Mouse (Mus musculus) stomach, embryonic 15.5 days (tissue): Measurements from ENCODE around the gene Rpl23a. TPM values are rescaled to one million over a fixed set of nuclear protein-coding genes. Genes with fewer than 3 reads are reported as not detected.

Experiments
- ATAC-seq: fragments of 200-750 bp; cut with Nextera tagmentation; 2 replicates; pipeline ENCODE4 v1.8.0; 2017; ENCODE audit warnings: low read depth, moderate number of reproducible peaks, moderate TSS enrichment; ENCODE audit not compliant: insufficient read depth, low FRiP score
- H3K27ac ChIP-seq: fragments of 300-500 bp; sonication (generic); 2 replicates; pipeline ENCODE4 v1.5.1; 2015; ENCODE audit warnings: mild to moderate bottlenecking, inconsistent platforms
- H3K27me3 ChIP-seq: fragments of 300-500 bp; sonication (generic); replicated peaks from 2 replicates; pipeline ENCODE4 v1.6.1; 2015; ENCODE audit warnings: inconsistent platforms
- H3K36me3 ChIP-seq: fragments of 300-500 bp; sonication (generic); 2 replicates; pipeline ENCODE4 v1.6.1; 2015; ENCODE audit warnings: inconsistent platforms
- H3K4me1 ChIP-seq: fragments of 300-500 bp; sonication (generic); 2 replicates; pipeline ENCODE4 v1.6.1; 2015; ENCODE audit warnings: inconsistent platforms
- H3K4me2 ChIP-seq: fragments of 300-500 bp; sonication (generic); 2 replicates; pipeline ENCODE4 v1.6.1; 2015; ENCODE audit warnings: mild to moderate bottlenecking, inconsistent platforms
- H3K4me3 ChIP-seq: fragments of 300-500 bp; sonication (generic); replicated peaks from 2 replicates; pipeline ENCODE4 v1.5.1; 2015; ENCODE audit warnings: inconsistent platforms
- H3K9ac ChIP-seq: fragments of 300-500 bp; sonication (generic); 2 replicates; pipeline ENCODE4 v1.6.1; 2015; ENCODE audit warnings: inconsistent platforms
- H3K9me3 ChIP-seq: fragments of 300-500 bp; sonication (generic); 2 replicates; pipeline ENCODE4 v1.6.1; 2016; ENCODE audit warnings: inconsistent platforms
- WGBS: fragments of 180-500 bp; shearing (Covaris S2); methylation state at CpG from one replicate; pipeline ENCODE4 v1.1.7; 2015; 5-methylcytosine and 5-hydroxymethylcytosine counted together
- polyA plus RNA-seq: library from polyadenylated mRNA; unstranded; fragments of >200 nt; fragmentation: Nextera tagmentation; extraction: Ambion mirVana; gene quantifications from 2 replicates; pipeline ENCODE4 v1.2.1, GENCODE M21; 2015

The Rpl23a gene
- polyA plus RNA-seq, 1 experiment from 2014 or later, result 1,236 TPM

DNA sequence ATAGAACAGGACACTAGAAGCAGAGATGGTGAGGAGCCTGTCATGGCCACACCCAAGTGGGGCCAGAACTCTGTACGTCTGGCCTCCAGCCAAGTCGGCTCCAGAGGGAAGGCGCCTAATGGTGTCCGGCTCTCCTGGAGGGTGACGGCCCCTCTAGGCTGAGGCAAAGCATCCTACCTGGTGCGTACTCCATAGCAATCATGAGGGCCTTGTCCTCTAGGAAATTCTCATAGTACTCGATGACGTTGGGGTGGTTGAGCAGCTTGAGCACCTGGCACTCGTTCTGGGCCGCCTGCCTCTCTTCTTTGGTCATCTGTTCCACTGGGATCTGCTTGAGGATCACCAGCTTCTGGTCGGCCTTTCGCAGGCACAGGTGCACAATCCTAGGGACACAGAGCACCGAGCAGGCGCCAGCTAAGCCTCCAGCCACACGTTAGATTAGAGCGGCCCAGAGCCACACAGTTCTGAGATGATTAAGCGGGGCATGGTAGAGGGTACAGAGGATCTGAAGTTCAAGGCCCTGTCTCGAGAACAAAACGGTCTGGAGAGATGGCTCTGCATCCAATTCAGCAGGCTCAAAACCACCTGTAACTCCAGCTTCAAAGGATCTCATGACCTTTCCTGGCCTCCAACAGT lies 10.5 kb downstream of the Rpl23a start:
- no peaks in the 10 kb centered on the region for H3K9me3 ChIP-seq
- ATAC-seq, result no peak
- peaks cover 28% of the 10 kb centered on the region for H3K4me1 ChIP-seq
- H3K9ac ChIP-seq, result no peak overlapping the region
- H3K27me3 ChIP-seq, result no peaks in the 10 kb centered on the region
- no peak overlapping the region for H3K4me3 ChIP-seq
- H3K4me2 ChIP-seq, result no peak overlapping the region
- H3K27ac ChIP-seq, result no peak overlapping the region
- no peaks in the 10 kb centered on the region for H3K36me3 ChIP-seq
- 82% methylated on average over 19 of the region's 19 CpGs for WGBS

DNA sequence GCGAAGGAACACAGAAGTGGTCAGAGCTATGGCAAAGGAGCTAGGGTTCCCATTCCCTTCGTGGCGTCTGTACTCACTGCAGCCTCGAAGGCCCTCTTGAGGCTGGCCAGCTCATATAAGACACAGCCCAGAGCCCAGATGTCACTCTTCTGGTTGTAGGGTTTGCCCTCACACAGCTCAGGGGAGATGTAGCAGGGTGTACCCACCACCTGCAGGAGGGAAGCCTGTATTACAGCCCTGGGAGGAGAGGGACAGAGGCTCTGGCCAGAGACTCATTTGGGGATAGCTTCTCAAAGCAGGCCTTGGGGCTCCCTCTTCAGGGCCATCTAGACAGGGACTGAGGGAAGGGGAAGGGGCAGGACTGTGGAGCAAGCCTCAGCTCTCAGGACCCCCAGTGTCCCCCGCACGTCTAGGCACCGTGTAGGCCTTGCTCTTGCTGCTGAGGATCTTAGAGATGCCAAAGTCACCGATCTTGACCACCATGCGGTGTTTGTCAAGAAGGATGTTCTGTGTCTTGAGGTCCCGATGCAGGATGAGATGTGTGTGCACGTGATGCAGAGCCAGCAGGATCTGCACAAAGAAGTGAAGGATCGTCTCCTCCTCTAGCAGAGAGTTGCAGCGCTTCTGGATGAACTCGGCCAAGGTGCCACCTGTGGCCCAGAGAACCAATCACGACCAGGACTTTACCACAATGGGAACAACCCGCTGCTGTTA lies 11.2 kb downstream of the Rpl23a start:
- Histone ChIP-seq H3K4me1 (peaks cover 23% of the 10 kb centered on the region), H3K27me3 (no peaks in the 10 kb centered on the region), H3K36me3 (no peaks in the 10 kb centered on the region), H3K4me3 (no peak overlapping the region), H3K9ac (no peak overlapping the region), H3K4me2 (no peak overlapping the region), H3K27ac (no peak overlapping the region), H3K9me3 (no peaks in the 10 kb centered on the region)
- ATAC-seq, result no peak
- WGBS, result 82% methylated on average over 16 of the region's 16 CpGs

DNA sequence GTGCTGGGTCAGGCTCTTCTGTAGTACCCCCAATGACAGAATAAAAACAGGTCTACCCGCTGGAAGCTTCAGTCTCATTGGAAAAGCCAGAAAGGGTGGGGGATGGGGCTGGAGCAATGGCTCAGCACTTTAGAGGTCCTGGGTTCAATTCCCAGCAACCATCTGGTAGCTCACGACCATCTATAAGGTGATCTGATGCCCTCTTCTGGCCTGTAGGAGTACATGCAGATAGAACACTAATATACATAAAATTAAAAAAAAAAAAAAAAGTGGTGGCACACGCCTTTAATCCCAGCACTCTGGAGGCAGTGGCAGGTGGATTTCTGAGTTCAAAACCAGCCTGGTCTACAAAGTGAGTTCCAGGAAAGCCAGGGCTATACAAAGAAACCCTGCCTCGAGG lies 12.1 kb downstream of the Rpl23a start:
- peaks cover 25% of the 10 kb centered on the region for H3K4me1 ChIP-seq
- no peak for ATAC-seq
- H3K9me3 ChIP-seq, result no peaks in the 10 kb centered on the region
- H3K27ac ChIP-seq, result no peak overlapping the region
- no peaks in the 10 kb centered on the region for H3K27me3 ChIP-seq
- no peak overlapping the region for H3K4me3 ChIP-seq
- no peaks in the 10 kb centered on the region for H3K36me3 ChIP-seq
- 62% methylated on average over 4 of the region's 4 CpGs for WGBS
- H3K4me2 ChIP-seq, result no peak overlapping the region
- H3K9ac ChIP-seq, result no peak overlapping the region

DNA sequence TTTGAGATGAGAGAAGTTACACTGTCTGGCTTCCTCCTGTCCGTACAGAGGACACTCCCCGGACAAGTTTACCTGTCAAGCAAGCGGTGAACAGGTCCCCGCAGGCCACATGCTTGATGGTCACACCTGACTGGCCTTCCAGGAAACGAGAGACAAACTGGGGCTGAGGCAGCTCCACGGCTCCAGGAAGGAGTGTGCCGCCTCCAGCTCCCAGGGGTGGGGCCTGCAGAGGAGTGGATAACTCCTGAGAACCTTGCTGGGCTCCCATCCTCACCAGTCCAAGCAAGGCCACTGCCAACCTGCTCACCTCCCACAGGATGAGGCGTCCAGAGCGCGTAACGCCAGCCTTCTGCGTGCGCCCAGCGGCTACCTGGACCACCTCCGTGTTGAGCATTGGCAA lies 13.1 kb downstream of the Rpl23a start:
- no peak overlapping the region for H3K27ac ChIP-seq

DNA sequence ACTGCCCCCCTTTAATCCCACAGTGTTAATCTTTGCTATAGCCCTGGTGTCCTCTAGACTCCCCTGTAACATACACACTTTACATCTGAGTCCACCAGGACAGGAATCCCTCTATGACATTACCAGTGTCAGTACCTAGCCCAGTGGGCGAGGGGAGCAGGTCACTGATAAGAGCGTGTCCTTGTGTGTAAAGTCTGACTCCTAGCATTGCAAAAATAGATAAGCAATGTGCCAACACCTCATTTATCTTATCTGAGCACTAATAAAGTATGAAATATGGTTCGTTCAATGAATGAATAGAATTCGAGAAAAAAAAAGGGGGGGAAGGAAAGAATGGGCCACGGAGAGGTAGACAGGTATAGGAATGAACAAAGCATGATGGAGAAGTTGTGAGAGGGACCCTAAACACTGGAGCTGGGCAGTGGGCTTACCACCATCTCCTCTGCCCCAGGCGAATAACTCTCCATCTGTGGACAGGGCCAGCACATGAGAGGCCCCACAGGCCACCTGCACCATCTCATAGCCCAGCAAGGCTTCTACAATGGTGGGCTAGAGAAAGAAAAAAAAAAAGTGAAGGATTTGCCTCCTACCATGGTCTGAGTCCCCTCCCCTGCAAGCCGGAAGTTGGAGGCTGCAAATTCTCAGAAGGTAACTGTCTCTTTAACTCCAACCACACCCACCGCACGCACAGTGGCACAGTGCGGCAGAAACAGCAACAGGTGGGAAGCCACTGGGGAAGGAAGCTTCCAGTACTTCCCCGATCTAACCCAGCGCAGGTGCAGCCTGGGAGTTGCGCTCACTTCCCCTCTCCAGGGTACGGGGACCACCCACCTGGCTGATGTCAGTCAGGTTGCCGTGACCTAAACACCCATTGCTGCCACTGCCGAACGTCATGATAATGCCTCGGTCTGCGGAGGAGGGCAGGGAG lies 14.6 kb downstream of the Rpl23a start:
- Histone ChIP-seq H3K9ac (no peak overlapping the region), H3K9me3 (no peaks in the 10 kb centered on the region), H3K27ac (peak overlapping the region; percentile 45; the same call in 1 of the 2 replicates), H3K4me2 (peak overlapping the region; percentile 42), H3K36me3 (no peaks in the 10 kb centered on the region), H3K4me3 (0 out of 2 replicates have a peak overlapping the region, but pooled peaks have one; percentile 11), H3K27me3 (no peaks in the 10 kb centered on the region), H3K4me1 (peaks cover 17% of the 10 kb centered on the region)
- WGBS, result 40% methylated on average over 19 of the region's 19 CpGs
- ATAC-seq, result no peak

More for the DNA sequence above, 13.1 kb downstream of the Rpl23a start:
- Histone ChIP-seq H3K4me1 (peaks cover 26% of the 10 kb centered on the region), H3K27me3 (no peaks in the 10 kb centered on the region), H3K9me3 (no peaks in the 10 kb centered on the region), H3K4me2 (no peak overlapping the region), H3K36me3 (no peaks in the 10 kb centered on the region), H3K9ac (no peak overlapping the region), H3K4me3 (no peak overlapping the region)
- WGBS, result 85% methylated on average over 15 of the region's 15 CpGs
- no peak for ATAC-seq

DNA sequence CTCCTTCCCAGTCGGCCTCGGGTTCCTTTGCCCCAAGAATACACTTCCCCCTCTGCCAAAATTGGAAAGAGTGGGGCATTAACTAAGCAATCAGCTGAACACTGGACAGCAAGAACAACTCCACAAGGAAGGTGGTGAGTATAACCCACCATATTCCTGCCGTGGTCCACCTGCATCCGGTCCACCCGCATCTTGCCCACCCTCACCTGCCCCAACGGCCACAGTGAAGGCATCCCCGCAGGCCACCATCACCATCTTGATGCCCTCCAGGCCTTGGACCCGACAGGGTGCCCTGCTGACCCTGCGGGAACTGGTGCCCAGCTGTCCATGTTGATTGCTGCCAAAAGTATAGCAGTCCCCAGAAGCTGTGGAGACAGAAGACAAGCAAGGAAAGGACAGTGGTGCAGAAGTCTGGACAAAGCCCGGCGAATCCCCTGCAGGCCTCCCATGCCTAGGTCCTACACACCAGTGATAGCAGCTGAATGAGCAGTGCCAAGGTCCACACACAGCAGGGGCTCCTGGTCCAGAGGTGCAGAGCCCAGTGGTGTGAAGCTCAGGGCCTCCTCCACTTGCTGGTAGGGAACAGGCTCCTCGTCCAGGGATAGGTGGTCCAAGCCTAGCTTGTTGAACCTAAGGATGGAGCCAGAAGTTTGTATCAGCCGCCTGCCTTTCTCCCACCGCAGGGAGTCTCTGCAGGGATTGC lies 16.0 kb downstream of the Rpl23a start:
- H3K27ac ChIP-seq, result peak overlapping the region; percentile 96; the same call in 1 of the 2 replicates
- H3K4me1 ChIP-seq, result peaks cover 29% of the 10 kb centered on the region
- H3K9me3 ChIP-seq, result no peaks in the 10 kb centered on the region
- ATAC-seq, result no peak
- 90% methylated on average over 14 of the region's 14 CpGs for WGBS
- H3K9ac ChIP-seq, result no peak overlapping the region
- H3K36me3 ChIP-seq, result no peaks in the 10 kb centered on the region
- H3K4me3 ChIP-seq, result no peak overlapping the region
- H3K27me3 ChIP-seq, result no peaks in the 10 kb centered on the region
- no peak overlapping the region for H3K4me2 ChIP-seq

DNA sequence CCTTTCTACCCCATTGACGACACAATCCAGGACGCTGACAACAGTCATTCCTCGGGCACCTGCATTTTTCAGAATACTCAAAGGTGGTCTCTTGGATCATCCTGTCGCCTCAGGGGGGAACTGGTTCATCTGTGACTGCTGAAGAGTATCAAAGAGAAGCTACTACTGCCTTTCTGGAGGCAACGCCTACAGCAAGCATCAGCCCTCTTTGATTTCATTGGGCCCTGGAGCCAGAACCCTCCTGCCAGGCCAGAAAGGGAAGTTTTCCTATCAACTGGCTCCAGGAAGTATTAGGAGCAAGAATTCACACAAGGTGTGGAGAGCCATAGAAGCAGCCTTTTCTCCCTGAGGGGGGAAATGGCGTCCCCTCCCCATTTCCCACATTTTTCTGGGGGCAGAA lies 16.7 kb downstream of the Rpl23a start:
- peaks cover 7% of the 10 kb centered on the region for H3K36me3 ChIP-seq
- no peak overlapping the region for H3K9ac ChIP-seq
- H3K9me3 ChIP-seq, result no peaks in the 10 kb centered on the region
- peak overlapping the region; percentile 96 for H3K27ac ChIP-seq
- no peak for ATAC-seq
- WGBS, result 62% methylated on average over 6 of the region's 6 CpGs
- no peaks in the 10 kb centered on the region for H3K27me3 ChIP-seq
- peaks cover 33% of the 10 kb centered on the region for H3K4me1 ChIP-seq
- peak overlapping the region; percentile 79 for H3K4me2 ChIP-seq
- no peak overlapping the region for H3K4me3 ChIP-seq

DNA sequence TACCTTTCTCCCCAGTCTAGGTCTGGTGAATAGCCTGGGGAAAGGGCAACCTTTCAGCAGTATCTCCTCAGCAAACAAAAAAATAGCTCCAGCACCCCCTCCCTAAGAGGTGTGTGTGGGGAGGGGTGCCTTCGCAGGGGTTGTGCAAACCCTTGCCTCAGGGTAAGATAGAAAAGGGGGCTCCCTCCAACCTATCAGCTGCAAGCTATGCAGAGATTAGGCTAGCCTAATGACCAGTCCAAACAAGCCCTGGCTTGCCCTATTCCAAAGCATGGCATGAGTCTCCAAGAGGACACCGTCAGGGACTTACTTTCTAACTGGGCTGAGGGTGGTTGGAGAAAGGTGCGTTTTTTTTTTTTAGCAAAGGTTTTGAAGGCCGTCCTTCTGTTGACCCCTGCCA lies 17.2 kb downstream of the Rpl23a start:
- Histone ChIP-seq H3K4me3 (peak overlapping the region; percentile 77), H3K4me2 (peak overlapping the region; percentile 79), H3K27ac (peak overlapping the region; percentile 96), H3K4me1 (peaks cover 33% of the 10 kb centered on the region), H3K36me3 (peaks cover 11% of the 10 kb centered on the region), H3K27me3 (no peaks in the 10 kb centered on the region), H3K9me3 (no peaks in the 10 kb centered on the region), H3K9ac (peak overlapping the region; percentile 36; the same call in 1 of the 2 replicates)
- no peak for ATAC-seq
- WGBS, result 50% methylated on average over 4 of the region's 4 CpGs

DNA sequence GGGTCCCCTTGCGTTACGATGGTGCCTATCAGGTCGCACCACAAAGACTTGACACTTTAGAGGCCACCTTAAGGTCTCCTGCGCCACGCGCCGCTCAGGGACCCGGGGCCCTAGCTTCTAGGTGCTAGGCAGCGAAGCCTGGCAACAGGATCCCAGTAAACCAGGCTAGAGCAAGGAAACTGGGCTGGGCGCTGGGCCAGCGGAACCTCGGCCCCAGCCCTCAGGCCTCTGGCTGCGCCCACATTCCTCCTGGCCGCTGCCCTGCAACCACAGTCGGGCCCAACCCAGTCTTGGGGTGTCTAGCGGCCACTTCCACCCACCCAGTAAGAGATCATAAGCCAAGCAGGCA lies 17.6 kb downstream of the Rpl23a start:
- peak overlapping the region; percentile 36; the same call in 1 of the 2 replicates for H3K9ac ChIP-seq
- H3K27me3 ChIP-seq, result no peaks in the 10 kb centered on the region
- peaks cover 15% of the 10 kb centered on the region for H3K36me3 ChIP-seq
- peak overlapping the region; percentile 79 for H3K4me2 ChIP-seq
- peak; percentile 1; the same call in 1 of the 2 replicates for ATAC-seq
- under 1% methylated on average over 16 of the region's 16 CpGs for whole genome bisulfite sequencing
- H3K4me3 ChIP-seq, result peak overlapping the region; percentile 77
- peak overlapping the region; percentile 96 for H3K27ac ChIP-seq
- H3K4me1 ChIP-seq, result peaks cover 36% of the 10 kb centered on the region
- H3K9me3 ChIP-seq, result no peaks in the 10 kb centered on the region

DNA sequence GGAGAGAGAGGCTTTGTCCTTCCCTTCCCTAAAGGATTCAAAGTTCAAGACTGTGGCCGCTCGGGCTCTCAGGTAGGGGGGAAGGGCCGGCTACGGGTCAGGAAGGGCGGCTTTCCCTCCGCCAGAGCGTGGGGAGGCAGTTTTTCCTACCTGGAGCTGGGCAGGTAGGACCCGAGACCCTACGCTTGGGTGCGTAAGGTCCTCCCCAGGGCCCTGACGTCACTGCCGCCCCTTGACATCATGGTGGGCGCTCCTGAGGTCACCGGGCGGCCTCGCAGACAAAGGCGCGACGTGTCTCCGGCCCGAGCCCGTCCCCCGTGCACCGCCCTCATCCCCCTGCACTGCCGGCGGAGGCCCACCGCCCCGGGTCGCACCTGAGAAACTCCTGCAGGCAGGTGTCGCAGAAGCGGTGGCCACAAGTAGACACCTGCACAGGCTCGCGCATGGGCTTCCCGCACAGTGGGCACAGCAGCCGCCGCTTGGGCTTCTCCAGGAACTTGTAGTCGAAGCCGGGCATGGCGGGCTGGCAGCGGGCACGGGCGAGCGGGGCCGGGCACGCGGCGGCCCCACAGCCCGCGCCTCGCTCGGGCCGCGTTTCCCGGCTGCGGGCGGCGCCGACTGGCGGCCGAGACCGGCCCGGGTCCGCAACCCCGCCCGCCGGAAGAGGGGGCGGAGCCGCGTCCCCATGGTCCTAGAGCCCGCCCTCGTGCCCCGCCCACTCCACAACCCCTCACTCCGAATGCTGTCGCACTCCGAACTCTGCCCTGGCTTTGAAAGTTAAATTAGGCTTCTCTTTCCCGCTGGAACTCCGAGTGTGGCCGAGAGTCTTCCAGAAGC lies 18.2 kb downstream of the Rpl23a start, which contains the start of gene Traf4:
TSS of gene Traf4 (minus strand) at position 666 of the 837 bp plus-strand sequence.
- Histone ChIP-seq H3K4me1 (peaks cover 37% of the 10 kb centered on the region), H3K4me2 (peak within 1 kb of the TSS; percentile 79), H3K9ac (peak within 1 kb of the TSS; percentile 85), H3K36me3 (peaks cover 21% of the 10 kb centered on the region), H3K27me3 (no peaks in the 10 kb centered on the region), H3K4me3 (peak within 1 kb of the TSS; percentile 77), H3K9me3 (no peaks in the 10 kb centered on the region), H3K27ac (peak within 1 kb of the TSS; percentile 96)
- ATAC-seq, result peak; percentile 79
- under 1% methylated on average over 69 of the region's 78 CpGs for WGBS

DNA sequence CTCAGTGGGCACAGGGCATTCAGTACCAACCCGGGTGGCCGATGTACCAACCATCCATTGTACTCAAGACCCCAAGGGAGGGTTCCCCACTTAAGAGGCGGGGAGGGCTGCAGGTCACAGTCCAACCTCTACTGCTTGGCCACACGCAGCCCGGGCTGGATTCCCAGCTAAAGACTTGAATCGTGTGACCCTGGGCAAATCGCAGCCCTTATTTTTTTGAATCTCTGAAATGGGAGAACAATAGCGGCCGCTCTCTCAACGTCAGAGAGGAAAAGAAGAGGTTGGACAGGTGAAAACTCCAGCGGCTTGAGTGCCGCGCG lies 18.8 kb downstream of the Rpl23a start:
- peaks cover 27% of the 10 kb centered on the region for H3K36me3 ChIP-seq
- no peaks in the 10 kb centered on the region for H3K27me3 ChIP-seq
- H3K4me3 ChIP-seq, result peak overlapping the region; percentile 77
- H3K9me3 ChIP-seq, result no peaks in the 10 kb centered on the region
- no peak for ATAC-seq
- peak overlapping the region; percentile 96 for H3K27ac ChIP-seq
- WGBS, result under 1% methylated on average over 14 of the region's 14 CpGs
- H3K4me2 ChIP-seq, result peak overlapping the region; percentile 79
- peak overlapping the region; percentile 85 for H3K9ac ChIP-seq
- peaks cover 42% of the 10 kb centered on the region for H3K4me1 ChIP-seq
